Mouse (Mus musculus) forebrain, embryonic 12.5 days (tissue): ENCODE data around the gene Card10. TPM values are rescaled to one million over a fixed set of nuclear protein-coding genes. Genes with fewer than 3 reads are reported as not detected.

Experiments used
- ATAC-seq: fragments of 200-750 bp; cut with Nextera tagmentation; 2 replicates; pipeline ENCODE4 v1.8.0; 2017; ENCODE audit warnings: moderate TSS enrichment; ENCODE audit not compliant: low FRiP score
- H3K27ac ChIP-seq: fragments of 300-500 bp; sonication (generic); 2 replicates; pipeline ENCODE4 v1.5.1; 2016; ENCODE audit warnings: mild to moderate bottlenecking
- H3K27me3 ChIP-seq: fragments of 300-500 bp; sonication (generic); 2 replicates; pipeline ENCODE4 v1.6.1; 2016; ENCODE audit warnings: mild to moderate bottlenecking
- H3K36me3 ChIP-seq: fragments of 300-500 bp; sonication (generic); replicated peaks from 2 replicates; pipeline ENCODE4 v1.6.1; 2016; ENCODE audit warnings: mild to moderate bottlenecking
- H3K4me1 ChIP-seq: fragments of 300-500 bp; sonication (generic); 2 replicates; pipeline ENCODE4 v1.6.1; 2016
- H3K4me2 ChIP-seq: fragments of 300-500 bp; sonication (generic); 2 replicates; pipeline ENCODE4 v1.6.1; 2016; ENCODE audit warnings: mild to moderate bottlenecking, moderate library complexity
- H3K4me3 ChIP-seq: fragments of 300-500 bp; sonication (generic); replicated peaks from 2 replicates; pipeline ENCODE4 v1.5.1; 2016; ENCODE audit warnings: mild to moderate bottlenecking
- H3K9ac ChIP-seq: fragments of 300-500 bp; sonication (generic); 2 replicates; pipeline ENCODE4 v1.6.1; 2016; ENCODE audit warnings: mild to moderate bottlenecking
- H3K9me3 ChIP-seq: fragments of 300-500 bp; sonication (generic); 2 replicates; pipeline ENCODE4 v1.6.1; 2016
- WGBS: fragments of 180-500 bp; shearing (Covaris S2); methylation state at CpG from one replicate; pipeline ENCODE4 v1.1.7; 2016; 5-methylcytosine and 5-hydroxymethylcytosine counted together
- polyA plus RNA-seq: library from polyadenylated mRNA; unstranded; fragments of >200 nt; fragmentation: Nextera tagmentation; extraction: Ambion mirVana; gene quantifications from 2 replicates; pipeline ENCODE4 v1.2.1, GENCODE M21; 2016

Card10 gene
- polyA plus RNA-seq, 1 experiment from 2014 or later = 2.1 TPM

- ATAC-seq = no peak
- no peak overlapping the region for H3K9ac ChIP-seq
- peak overlapping the region; percentile 88 for H3K27ac ChIP-seq
Observed at GRCm38 (mm10) chr15:78736681-78737100, 66.2 kb downstream of the Card10 start.

GRCm38 (mm10) chr15:78736181-78736579, 66.7 kb downstream of the Card10 start:
- Histone ChIP-seq H3K27me3 (no peaks in the 10 kb centered on the region), H3K36me3 (no peaks in the 10 kb centered on the region), H3K27ac (peak overlapping the region; percentile 88), H3K4me2 (no peak overlapping the region; the same call in 1 of the 2 replicates), H3K9ac (no peak overlapping the region), H3K4me3 (no peak overlapping the region), H3K4me1 (peaks cover 30% of the 10 kb centered on the region), H3K9me3 (no peaks in the 10 kb centered on the region)
- no peak for ATAC-seq
- 70% methylated on average over 3 of the region's 3 CpGs for WGBS

More at GRCm38 (mm10) chr15:78736681-78737100, 66.2 kb downstream of the Card10 start:
- WGBS = 46% methylated on average over 7 of the region's 7 CpGs
- Histone ChIP-seq H3K9me3 (no peaks in the 10 kb centered on the region), H3K36me3 (no peaks in the 10 kb centered on the region), H3K4me3 (no peak overlapping the region), H3K4me1 (peaks cover 30% of the 10 kb centered on the region), H3K4me2 (no peak overlapping the region), H3K27me3 (no peaks in the 10 kb centered on the region)

GRCm38 (mm10) chr15:78735431-78736180, 67.2 kb downstream of the Card10 start:
- Histone ChIP-seq H3K27ac (peak overlapping the region; percentile 88), H3K9ac (0 out of 2 replicates have a peak overlapping the region, but pooled peaks have one; percentile 9), H3K4me1 (peaks cover 30% of the 10 kb centered on the region), H3K27me3 (no peaks in the 10 kb centered on the region), H3K9me3 (no peaks in the 10 kb centered on the region), H3K36me3 (no peaks in the 10 kb centered on the region), H3K4me2 (peak overlapping the region; percentile 26), H3K4me3 (no peak overlapping the region)
- 31% methylated on average over 17 of the region's 17 CpGs for WGBS
- ATAC-seq = peak; percentile 74

- 47% methylated on average over 4 of the region's 4 CpGs for WGBS
- no peaks in the 10 kb centered on the region for H3K36me3 ChIP-seq
- ATAC-seq = no peak
- H3K4me1 ChIP-seq = peaks cover 19% of the 10 kb centered on the region
- no peaks in the 10 kb centered on the region for H3K9me3 ChIP-seq
- no peak overlapping the region for H3K27ac ChIP-seq
- no peak overlapping the region for H3K4me3 ChIP-seq
- H3K9ac ChIP-seq = no peak overlapping the region
- no peaks in the 10 kb centered on the region for H3K27me3 ChIP-seq
- no peak overlapping the region for H3K4me2 ChIP-seq
Observed at GRCm38 (mm10) chr15:78731830-78732229, 71.0 kb downstream of the Card10 start.

GRCm38 (mm10) chr15:78730315-78731049, 72.4 kb downstream of the Card10 start:
- Histone ChIP-seq H3K9me3 (no peaks in the 10 kb centered on the region), H3K4me2 (no peak overlapping the region), H3K4me3 (no peak overlapping the region), H3K4me1 (peaks cover 6% of the 10 kb centered on the region), H3K36me3 (no peaks in the 10 kb centered on the region), H3K27ac (no peak overlapping the region), H3K27me3 (no peaks in the 10 kb centered on the region), H3K9ac (no peak overlapping the region)
- ATAC-seq = no peak
- WGBS = 90% methylated on average over 12 of the region's 12 CpGs

- H3K27ac ChIP-seq = no peak overlapping the region
- WGBS = 81% methylated on average over 7 of the region's 7 CpGs
Observed at GRCm38 (mm10) chr15:78726697-78727096, 76.1 kb downstream of the Card10 start.

More at GRCm38 (mm10) chr15:78726697-78727096, 76.1 kb downstream of the Card10 start:
- Histone ChIP-seq H3K36me3 (no peaks in the 10 kb centered on the region), H3K4me1 (no peaks in the 10 kb centered on the region), H3K4me2 (no peak overlapping the region), H3K9me3 (no peaks in the 10 kb centered on the region), H3K4me3 (no peak overlapping the region), H3K9ac (no peak overlapping the region), H3K27me3 (no peaks in the 10 kb centered on the region)
- ATAC-seq = no peak

Other genes with a start within 250 kb of the Card10 start
- 2.6 and 4.6 TPM in 2 replicates for gene Rac2, start 230.3 kb downstream of the Card10 start, polyA plus RNA-seq
- 3.5 and 4.5 TPM in 2 replicates for gene Cyth4, start 206.0 kb downstream of the Card10 start, polyA plus RNA-seq
- 1.2 TPM in 2 replicates for gene Elfn2, start 84.3 kb downstream of the Card10 start, polyA plus RNA-seq
- gene Mfng, start 29.6 kb downstream of the Card10 start, polyA plus RNA-seq = 137 and 147 TPM in 2 replicates
- gene Cdc42ep1, start 39.6 kb upstream of the Card10 start, polyA plus RNA-seq = 7.7 and 8.4 TPM in 2 replicates
- gene Lgals2, start 52.5 kb upstream of the Card10 start, polyA plus RNA-seq = not detected in 2 replicates
- gene Gga1, start 74.1 kb upstream of the Card10 start, polyA plus RNA-seq = 53.6 and 56.4 TPM in 2 replicates
- 0.18 TPM in 1 of 2 replicates, not detected in the other for gene Gm49510, start 96.6 kb upstream of the Card10 start, polyA plus RNA-seq
- 10.3 TPM in 2 replicates for gene Sh3bp1, start 96.7 kb upstream of the Card10 start, polyA plus RNA-seq
- 51.7 and 53.6 TPM in 2 replicates for gene Pdxp, start 110.9 kb upstream of the Card10 start, polyA plus RNA-seq
- 216 and 321 TPM in 2 replicates for gene Lgals1, start 123.7 kb upstream of the Card10 start, polyA plus RNA-seq
- gene Nol12, start 131.9 kb upstream of the Card10 start, polyA plus RNA-seq = 53.5 and 56.4 TPM in 2 replicates
- 40.4 and 46.9 TPM in 2 replicates for gene Triobp, start 144.7 kb upstream of the Card10 start, polyA plus RNA-seq
- 638 and 696 TPM in 2 replicates for gene H1f0, start 225.4 kb upstream of the Card10 start, polyA plus RNA-seq
- gene Galr3, start 238.8 kb upstream of the Card10 start, polyA plus RNA-seq = not detected in 2 replicates